Mouse (Mus musculus) embryonic facial prominence, embryonic 13.5 days (tissue): ENCODE data around the gene Ankrd28. TPM values are rescaled to one million over a fixed set of nuclear protein-coding genes. Genes with fewer than 3 reads are reported as not detected.
A peak's percentile ranks its signal among the peaks of the same experiment; 100 is the strongest.
"Not testable (repeated sequence)": the region's sequence is repeated elsewhere in the genome, so short reads cannot be mapped to it uniquely, and the experiment has no call there.

Experiments used
- ATAC-seq: fragments of 200-750 bp; cut with Nextera tagmentation; 2 replicates; pipeline ENCODE4 v1.8.0; 2017; ENCODE audit warnings: low read depth; ENCODE audit not compliant: insufficient number of reproducible peaks, insufficient read depth, low FRiP score, low TSS enrichment
- H3K27ac ChIP-seq: fragments of 300-500 bp; sonication (generic); 2 replicates; pipeline ENCODE4 v1.5.1; 2015; ENCODE audit warnings: moderate library complexity, mild to moderate bottlenecking, inconsistent platforms
- H3K27me3 ChIP-seq: fragments of 300-500 bp; sonication (generic); 2 replicates; pipeline ENCODE4 v1.6.1; 2015; ENCODE audit warnings: mild to moderate bottlenecking, inconsistent platforms
- H3K36me3 ChIP-seq: fragments of 300-500 bp; sonication (generic); 2 replicates; pipeline ENCODE4 v1.6.1; 2015; ENCODE audit warnings: mild to moderate bottlenecking, inconsistent platforms
- H3K4me1 ChIP-seq: fragments of 300-500 bp; sonication (generic); 2 replicates; pipeline ENCODE4 v1.6.1; 2015; ENCODE audit warnings: inconsistent platforms
- H3K4me2 ChIP-seq: fragments of 300-500 bp; sonication (generic); 2 replicates; pipeline ENCODE4 v1.6.1; 2015; ENCODE audit warnings: moderate library complexity, mild to moderate bottlenecking, inconsistent platforms
- H3K4me3 ChIP-seq: fragments of 300-500 bp; sonication (generic); 2 replicates; pipeline ENCODE4 v1.5.1; 2015; ENCODE audit warnings: mild to moderate bottlenecking, inconsistent platforms
- H3K9ac ChIP-seq: fragments of 300-500 bp; sonication (generic); 2 replicates; pipeline ENCODE4 v1.6.1; 2015; ENCODE audit warnings: mild to moderate bottlenecking, inconsistent platforms
- H3K9me3 ChIP-seq: fragments of 300-500 bp; sonication (generic); 2 replicates; pipeline ENCODE4 v1.6.1; 2016; ENCODE audit warnings: inconsistent platforms
- WGBS: fragments of 180-500 bp; shearing (Covaris S2); methylation state at CpG from one replicate; pipeline ENCODE4 v1.1.7; 2015; ENCODE audit warnings: mixed read lengths; 5-methylcytosine and 5-hydroxymethylcytosine counted together
- polyA plus RNA-seq: library from polyadenylated mRNA; unstranded; fragments of >200 nt; fragmentation: Nextera tagmentation; extraction: Ambion mirVana; gene quantifications from 2 replicates; pipeline ENCODE4 v1.2.1, GENCODE M21; 2015

Ankrd28 gene
- polyA plus RNA-seq = 10.6 and 10.9 TPM in 2 replicates

DNA sequence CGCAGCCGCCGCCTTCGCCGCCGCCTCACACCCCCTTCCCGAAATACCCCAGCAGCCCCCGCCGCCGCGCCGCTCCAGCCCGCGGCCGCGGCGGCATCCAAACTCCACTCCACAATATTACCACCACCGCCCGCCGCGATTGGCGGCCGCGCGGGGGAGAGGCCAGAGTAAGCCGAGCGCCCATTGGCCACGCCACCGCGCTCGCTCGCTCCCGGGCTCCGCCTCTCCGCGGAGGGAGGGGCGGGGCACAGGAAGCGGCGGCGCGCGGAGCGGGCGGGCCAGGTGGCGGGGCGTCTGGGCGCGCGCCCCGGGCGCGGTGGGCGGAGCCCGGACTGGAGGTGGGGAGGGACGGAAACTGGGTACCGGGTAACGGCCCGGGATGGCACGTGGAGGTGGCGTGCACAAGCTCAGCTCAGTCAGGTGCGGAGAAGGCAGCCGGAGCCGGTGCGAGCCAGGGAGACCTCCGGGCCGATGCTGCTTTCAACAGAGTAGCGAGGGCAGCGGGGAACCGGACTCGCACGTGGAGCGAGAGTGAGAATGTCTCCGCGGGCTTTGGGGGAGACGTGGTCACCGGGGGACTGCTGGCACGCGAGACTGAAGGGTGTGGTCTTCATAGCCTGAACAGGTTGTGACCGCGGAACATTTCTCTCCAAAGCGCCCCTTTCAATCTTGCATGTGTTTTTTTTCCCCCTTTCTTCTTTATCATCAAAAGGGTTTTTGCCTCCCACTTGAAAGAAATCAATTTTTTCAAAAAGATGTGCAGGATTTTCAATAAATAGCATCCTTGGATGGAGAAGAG is at the start of gene Ankrd28:
Gene Ankrd28, minus strand, starts transcription at position 81 of the 799 bp plus-strand sequence.
- Histone ChIP-seq H3K4me2 (peak within 1 kb of the TSS; percentile 85), H3K27ac (peak within 1 kb of the TSS; percentile 92), H3K36me3 (no peaks in the 10 kb centered on the region), H3K27me3 (no peaks in the 10 kb centered on the region), H3K4me1 (peaks cover 7% of the 10 kb centered on the region; the same call in 1 of the 2 replicates), H3K9ac (peak within 1 kb of the TSS; percentile 87), H3K9me3 (no peaks in the 10 kb centered on the region), H3K4me3 (peak within 1 kb of the TSS; percentile 93)
- ATAC-seq = peak; percentile 95
- WGBS = under 1% methylated on average over 56 of the region's 81 CpGs

DNA sequence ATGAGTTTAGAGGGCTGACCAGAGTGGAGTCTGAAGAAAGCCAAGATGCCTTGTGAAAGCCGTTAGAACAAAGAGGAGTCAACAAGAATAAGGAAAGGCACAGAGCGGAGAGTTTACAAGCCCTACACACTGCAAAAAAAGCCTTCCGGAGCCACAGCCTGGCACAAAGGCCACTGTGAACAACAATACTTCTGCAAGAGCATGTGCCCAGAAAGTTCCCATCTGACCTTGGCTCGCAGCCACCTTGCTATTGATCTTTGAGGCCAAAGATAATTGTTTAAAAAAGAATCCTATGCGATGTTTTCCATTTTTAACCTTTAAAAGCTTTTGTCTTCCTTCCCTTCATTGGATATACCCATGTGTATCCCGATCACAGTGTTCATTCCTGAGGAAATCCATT is 49.0 kb upstream of the Ankrd28 start:
- Histone ChIP-seq H3K4me3 (no peak overlapping the region), H3K4me2 (no peak overlapping the region), H3K27ac (no peak overlapping the region), H3K27me3 (no peaks in the 10 kb centered on the region), H3K9me3 (no peaks in the 10 kb centered on the region), H3K36me3 (no peaks in the 10 kb centered on the region), H3K9ac (no peak overlapping the region), H3K4me1 (no peaks in the 10 kb centered on the region)
- no peak for ATAC-seq
- 89% methylated on average over 6 of the region's 6 CpGs for WGBS

DNA sequence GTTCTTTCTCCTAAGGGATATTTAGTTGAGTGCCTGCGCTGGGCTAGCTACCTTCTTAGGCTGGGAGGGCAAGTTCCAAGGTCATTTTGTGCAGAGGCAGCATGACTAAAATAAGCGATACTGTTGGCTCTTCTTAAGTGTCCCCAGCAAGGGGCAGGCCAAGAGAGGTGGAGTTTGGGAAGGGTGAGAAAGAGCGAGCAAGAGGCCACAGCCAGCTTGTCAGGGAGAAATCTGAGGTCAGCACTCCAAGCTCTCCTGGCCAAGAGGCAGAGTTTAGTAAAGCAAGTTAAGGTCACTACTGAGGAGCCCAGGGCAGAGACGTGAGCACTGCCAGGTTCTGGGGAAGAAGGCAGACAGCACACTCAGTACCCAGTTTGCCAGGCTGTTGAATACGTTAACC is 41.7 kb upstream of the Ankrd28 start:
- Histone ChIP-seq H3K9ac (no peak overlapping the region), H3K36me3 (no peaks in the 10 kb centered on the region), H3K27ac (no peak overlapping the region), H3K4me3 (no peak overlapping the region), H3K9me3 (peaks cover 2% of the 10 kb centered on the region; the same call in 1 of the 2 replicates), H3K4me1 (no peaks in the 10 kb centered on the region), H3K4me2 (no peak overlapping the region), H3K27me3 (no peaks in the 10 kb centered on the region)
- no peak for ATAC-seq
- 77% methylated on average over 5 of the region's 5 CpGs for WGBS

DNA sequence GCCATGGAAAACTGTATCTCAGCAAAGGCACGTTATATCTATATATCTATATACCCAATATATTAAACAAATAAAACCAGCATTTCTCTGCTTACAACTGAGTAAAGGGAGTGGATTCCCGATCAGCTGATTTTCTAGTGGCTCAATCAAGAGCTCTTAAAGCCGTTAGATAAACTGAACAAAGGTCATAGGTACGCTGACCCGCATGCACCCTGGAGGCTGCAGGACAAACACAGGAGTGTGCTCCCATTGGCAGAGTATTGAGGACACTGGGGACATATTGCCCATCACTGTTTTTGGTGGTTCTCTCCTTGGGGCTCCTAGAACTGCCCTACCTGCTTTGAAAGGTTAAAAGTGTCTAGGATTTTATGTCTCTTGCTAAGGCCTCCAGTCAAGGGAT is 40.0 kb upstream of the Ankrd28 start:
- WGBS = 84% methylated on average over 5 of the region's 5 CpGs
- Histone ChIP-seq H3K36me3 (no peaks in the 10 kb centered on the region), H3K27me3 (no peaks in the 10 kb centered on the region), H3K4me2 (no peak overlapping the region), H3K9ac (no peak overlapping the region), H3K27ac (no peak overlapping the region), H3K9me3 (peaks cover 14% of the 10 kb centered on the region), H3K4me1 (no peaks in the 10 kb centered on the region), H3K4me3 (no peak overlapping the region)
- ATAC-seq = no peak

DNA sequence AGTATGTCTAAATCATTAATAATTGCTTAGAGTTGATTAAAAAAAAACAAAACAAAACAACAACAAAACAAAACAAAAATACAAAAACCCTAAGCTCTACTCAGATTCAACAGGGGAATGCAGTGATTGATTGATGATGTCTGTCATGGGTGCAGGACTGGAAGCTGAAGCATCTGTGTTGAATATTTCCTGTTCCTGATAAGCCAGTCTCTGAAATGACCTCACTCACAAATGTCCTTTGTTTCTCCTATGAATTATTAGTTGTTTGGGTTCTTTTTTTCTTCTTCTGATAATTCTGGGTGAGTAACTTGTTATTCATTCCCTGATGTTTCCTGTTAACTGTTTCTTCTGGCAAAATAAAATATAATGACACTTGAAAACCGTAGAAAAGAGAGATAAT is 38.1 kb upstream of the Ankrd28 start:
- Histone ChIP-seq H3K9me3 (peaks cover 19% of the 10 kb centered on the region), H3K27me3 (no peaks in the 10 kb centered on the region), H3K4me1 (no peaks in the 10 kb centered on the region), H3K4me2 (no peak overlapping the region), H3K36me3 (no peaks in the 10 kb centered on the region), H3K27ac (no peak overlapping the region), H3K9ac (no peak overlapping the region), H3K4me3 (no peak overlapping the region)
- 70% methylated on average over 1 of the region's 1 CpGs for WGBS
- no peak for ATAC-seq

DNA sequence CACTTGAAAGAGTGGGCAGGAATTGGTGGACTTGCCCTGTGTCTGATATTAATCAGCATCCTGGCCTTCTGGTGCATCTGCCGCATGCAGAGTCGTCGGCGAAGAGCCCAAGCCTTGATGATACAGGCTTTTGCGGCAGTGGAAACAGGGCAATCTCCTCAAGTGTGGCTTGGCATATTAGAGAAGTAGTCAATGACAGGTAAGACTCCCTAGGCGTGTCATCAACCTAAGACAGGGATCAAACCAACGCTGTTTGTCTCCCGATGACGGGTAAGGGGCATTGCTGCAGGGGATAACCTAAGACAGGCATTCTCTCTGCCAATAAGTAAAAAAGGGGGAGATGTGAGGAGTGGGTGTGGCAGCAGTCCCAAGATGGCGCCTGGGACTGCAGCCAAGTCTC is 35.9 kb upstream of the Ankrd28 start:
- not testable (repeated sequence) for H3K4me2 ChIP-seq, H3K27me3 ChIP-seq, H3K4me3 ChIP-seq, H3K4me1 ChIP-seq, ATAC-seq, H3K27ac ChIP-seq, H3K9ac ChIP-seq, H3K36me3 ChIP-seq
- peaks cover 32% of the 10 kb centered on the region for H3K9me3 ChIP-seq
- 92% methylated on average over 10 of the region's 10 CpGs for WGBS

DNA sequence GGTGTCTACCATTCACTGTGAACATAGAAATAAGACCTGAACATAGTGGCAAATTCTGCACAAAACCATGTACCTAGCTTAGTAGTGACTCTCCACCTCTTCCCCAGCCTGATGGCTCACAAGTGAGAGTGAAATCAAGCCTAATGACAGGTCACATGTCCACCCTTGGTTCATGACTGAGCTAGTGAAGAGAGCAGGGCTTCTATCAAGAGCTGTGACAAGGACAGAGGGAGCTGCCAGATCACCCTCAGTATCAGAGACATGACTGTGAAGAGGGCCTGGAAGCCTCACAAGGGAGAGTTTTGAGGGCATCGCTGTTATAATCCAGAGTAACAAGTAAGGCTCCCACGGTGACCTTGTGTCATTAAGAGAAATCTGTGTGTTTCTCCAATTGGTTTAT is 28.2 kb upstream of the Ankrd28 start:
- no peak overlapping the region for H3K4me2 ChIP-seq
- no peak overlapping the region for H3K27ac ChIP-seq
- H3K9me3 ChIP-seq = peaks cover 13% of the 10 kb centered on the region
- no peak overlapping the region for H3K4me3 ChIP-seq
- no peak for ATAC-seq
- no peaks in the 10 kb centered on the region for H3K36me3 ChIP-seq
- H3K4me1 ChIP-seq = peaks cover 14% of the 10 kb centered on the region
- no peaks in the 10 kb centered on the region for H3K27me3 ChIP-seq
- no peak overlapping the region for H3K9ac ChIP-seq
- WGBS = 89% methylated on average over 2 of the region's 2 CpGs

DNA sequence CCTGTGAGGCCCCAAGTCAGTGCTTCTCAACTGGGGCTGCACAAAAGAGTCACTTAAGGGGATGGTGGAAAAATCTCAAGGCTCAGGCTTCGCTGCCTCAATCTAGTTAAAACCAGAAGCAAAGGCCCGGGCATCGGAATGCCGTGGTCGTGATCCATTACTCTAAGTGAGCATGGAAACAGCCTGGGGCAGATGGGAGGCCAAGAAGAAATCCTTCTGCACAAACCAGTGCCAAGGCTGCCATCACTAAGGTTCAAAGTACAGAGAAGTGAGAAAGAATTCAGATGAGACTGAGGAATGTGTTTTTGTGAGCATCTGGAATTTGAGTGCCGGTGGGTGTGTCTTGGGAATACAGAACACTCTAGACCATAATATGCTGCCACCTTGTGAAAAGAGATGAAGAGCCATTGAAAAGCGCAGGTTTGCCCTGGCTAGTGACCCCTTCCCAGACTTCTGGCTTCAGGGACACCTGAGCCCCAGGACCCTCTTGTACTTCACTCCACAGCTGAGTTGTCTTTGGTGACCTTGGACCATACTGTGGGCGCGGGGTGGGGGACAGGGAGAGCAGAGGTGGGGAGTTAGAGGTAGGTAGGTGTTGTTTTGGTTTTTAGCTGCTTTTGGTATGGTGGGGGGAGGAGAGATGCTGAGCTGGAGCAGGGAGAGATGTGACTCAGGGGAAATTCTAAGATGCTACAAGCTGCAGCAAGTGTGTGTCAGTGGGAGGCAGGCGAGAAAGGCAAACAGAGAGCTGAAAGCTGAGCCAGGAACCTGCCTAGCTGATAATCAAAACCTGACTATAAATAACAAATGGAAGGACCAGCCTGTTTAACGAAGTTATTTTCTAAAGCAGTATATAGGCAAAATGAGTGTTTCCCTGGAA is 26.9 kb upstream of the Ankrd28 start:
- peak overlapping the region; percentile 39 for H3K27ac ChIP-seq
- H3K27me3 ChIP-seq = no peaks in the 10 kb centered on the region
- 37% methylated on average over 11 of the region's 11 CpGs for WGBS
- no peaks in the 10 kb centered on the region for H3K36me3 ChIP-seq
- H3K4me2 ChIP-seq = no peak overlapping the region
- peaks cover 14% of the 10 kb centered on the region for H3K4me1 ChIP-seq
- H3K4me3 ChIP-seq = no peak overlapping the region
- ATAC-seq = no peak
- no peak overlapping the region for H3K9ac ChIP-seq
- H3K9me3 ChIP-seq = peaks cover 7% of the 10 kb centered on the region; the same call in 1 of the 2 replicates

DNA sequence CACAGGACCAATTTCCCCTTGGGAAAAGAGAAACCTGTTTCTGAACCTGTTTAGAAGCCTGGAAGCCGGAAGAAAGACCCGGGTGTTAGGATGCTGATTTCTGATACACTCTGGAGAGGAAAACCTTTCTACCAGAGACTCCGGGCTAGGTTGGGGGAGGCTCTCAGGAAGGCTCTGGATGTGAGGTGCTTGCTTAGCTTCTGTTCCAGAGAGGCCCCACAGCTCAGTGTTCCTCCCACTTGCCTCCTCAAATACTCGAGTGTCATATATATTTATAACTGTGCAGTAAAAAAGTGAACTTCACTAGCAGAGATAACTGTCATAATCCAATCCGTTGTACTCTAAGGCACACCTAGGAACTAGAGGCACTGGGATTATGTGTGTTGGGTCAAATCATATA is 25.6 kb upstream of the Ankrd28 start:
- WGBS = 72% methylated on average over 5 of the region's 5 CpGs
- no peaks in the 10 kb centered on the region for H3K9me3 ChIP-seq
- H3K4me1 ChIP-seq = peaks cover 14% of the 10 kb centered on the region
- no peak for ATAC-seq
- no peaks in the 10 kb centered on the region for H3K27me3 ChIP-seq
- 0 out of 2 replicates have a peak overlapping the region, but pooled peaks have one; percentile 39 for H3K27ac ChIP-seq
- no peaks in the 10 kb centered on the region for H3K36me3 ChIP-seq
- no peak overlapping the region for H3K4me3 ChIP-seq
- H3K4me2 ChIP-seq = no peak overlapping the region
- H3K9ac ChIP-seq = no peak overlapping the region

DNA sequence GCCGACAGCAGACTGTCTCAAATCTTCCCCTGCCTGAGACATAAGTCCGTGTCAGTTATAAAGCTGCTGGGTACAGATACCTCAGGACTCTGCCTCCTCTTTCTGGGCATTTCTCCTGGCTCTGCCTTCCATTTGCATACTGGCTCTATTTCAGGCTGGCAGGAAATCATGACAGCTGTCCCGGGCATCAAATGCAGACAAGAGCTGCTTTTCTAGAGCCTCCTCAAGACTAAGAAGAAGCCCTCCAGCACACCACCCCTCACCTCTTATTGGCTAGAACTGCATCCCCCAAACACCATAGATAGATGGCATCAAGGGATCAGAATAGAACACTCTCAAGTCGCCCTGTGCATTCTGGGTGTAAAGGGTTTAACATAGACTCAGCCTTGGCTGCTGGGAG is 24.2 kb upstream of the Ankrd28 start:
- Histone ChIP-seq H3K4me1 (peaks cover 14% of the 10 kb centered on the region), H3K27me3 (no peaks in the 10 kb centered on the region), H3K36me3 (no peaks in the 10 kb centered on the region), H3K9ac (no peak overlapping the region), H3K4me2 (no peak overlapping the region), H3K9me3 (no peaks in the 10 kb centered on the region), H3K4me3 (no peak overlapping the region), H3K27ac (no peak overlapping the region)
- 73% methylated on average over 4 of the region's 4 CpGs for WGBS
- ATAC-seq = no peak

DNA sequence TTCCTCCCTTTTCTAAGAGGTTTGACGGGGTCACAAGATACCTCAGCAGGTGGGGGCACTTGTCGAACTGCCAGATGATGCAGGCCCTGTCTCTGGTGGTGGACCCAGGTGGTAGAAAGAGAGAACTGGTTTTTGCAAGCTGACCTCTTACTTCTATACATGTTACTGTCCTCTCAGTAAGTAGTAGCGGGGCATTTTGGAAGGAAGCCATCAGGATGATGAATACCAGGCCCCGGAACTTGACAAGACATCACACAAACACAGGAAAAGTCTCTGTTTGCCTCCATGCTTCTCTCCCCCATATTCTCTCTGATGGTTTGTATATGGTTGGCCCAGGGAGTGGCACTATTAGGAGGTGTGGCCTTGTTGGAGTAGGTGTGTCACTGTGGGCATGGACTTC is 13.1 kb upstream of the Ankrd28 start:
- H3K4me3 ChIP-seq = no peak overlapping the region
- WGBS = 72% methylated on average over 4 of the region's 4 CpGs
- H3K27me3 ChIP-seq = no peaks in the 10 kb centered on the region
- H3K36me3 ChIP-seq = no peaks in the 10 kb centered on the region
- H3K27ac ChIP-seq = no peak overlapping the region
- ATAC-seq = no peak
- no peak overlapping the region for H3K4me2 ChIP-seq
- H3K4me1 ChIP-seq = no peaks in the 10 kb centered on the region
- no peak overlapping the region for H3K9ac ChIP-seq
- no peaks in the 10 kb centered on the region for H3K9me3 ChIP-seq
